Mouse (Mus musculus) cerebellum, adult 2 months (tissue): ENCODE measurements around the gene Nt5c1b.

Source experiments
- CTCF ChIP-seq: fragments of 200-500 bp; IDR thresholded peaks from 2 replicates; pipeline ENCODE4 v1.5.1; 2011; ENCODE audit warnings: low read depth, mild to moderate bottlenecking, control low read depth, low read length, moderate library complexity, borderline replicate concordance; ENCODE audit not compliant: insufficient read depth
- POLR2A ChIP-seq: fragments of 200-500 bp; IDR thresholded peaks from 2 replicates; pipeline ENCODE4 v1.6.1; 2011; ENCODE audit warnings: low read length, control low read depth, borderline replicate concordance; ENCODE audit not compliant: insufficient read depth

DNA sequence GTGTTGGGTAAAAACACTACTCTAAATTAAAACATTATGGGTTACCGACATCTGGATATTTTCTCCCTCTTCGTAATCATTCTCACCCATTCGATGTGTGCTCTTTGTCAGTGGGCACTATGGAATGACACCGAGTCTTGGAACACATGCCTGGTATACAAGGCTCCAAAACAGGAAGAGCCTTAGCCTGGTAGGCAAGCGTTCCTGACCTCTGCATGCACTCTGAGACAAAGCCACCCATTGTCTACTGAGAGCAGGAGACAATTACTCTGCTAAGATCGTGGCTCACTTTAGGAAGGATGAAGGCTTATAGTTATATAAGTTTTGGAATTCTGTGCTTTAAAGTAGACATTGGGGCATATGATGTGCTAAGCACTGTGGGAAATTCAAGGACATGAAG, 12.0 kb upstream of the Nt5c1b start:
- no peak for TF ChIP-seq CTCF
- TF ChIP-seq POLR2A: no peak
